Mouse (Mus musculus): ENCODE results near the gene Runx2.

GRCm38 (mm10) chr17:44663872-44664271 lies 150.7 kb downstream of the Runx2 start:
- TF ChIP-seq CTCF (IDR thresholded peaks at IDR 0.05; ENCODE audit: low read depth, low read length) (no peak), POLR2A (IDR thresholded peaks at IDR 0.05; ENCODE audit: borderline replicate concordance, low read depth, low read length) (no peak)

Measured in bone marrow macrophage, adult 2 months (primary cell).